Mouse (Mus musculus): ENCODE measurements around the gene Rsl24d1. TPM values are rescaled to one million over a fixed set of nuclear protein-coding genes. Genes with fewer than 3 reads are reported as not detected.
A peak's percentile ranks its signal among the peaks of the same experiment; 100 is the strongest.

Gene Rsl24d1
- total and polyA plus RNA-seq, 3 experiments: 195 to 234 TPM; not detected in 1

- Histone ChIP-seq H3K9me3 (replicated peaks; ENCODE audit: insufficient read depth, low read length) (no peaks in the 10 kb centered on the region), H3K27ac (ENCODE audit: control insufficient read depth, low read depth, low read length) (no peak overlapping the region), H3K27me3 (ENCODE audit: control insufficient read depth in 1 of 2, insufficient read depth in 2 of 2, low read length in 2 of 2) (no peaks in the 10 kb centered on the region), H3K4me3 (ENCODE audit: control insufficient read depth in 1 of 2, insufficient read depth in 1 of 2, low read depth in 2 of 2, low read length in 2 of 2) (no peak overlapping the region), H3K79me2 (ENCODE audit: control insufficient read depth, insufficient read depth, low read length, poor library complexity) (no peaks in the 10 kb centered on the region), H3K36me3 (ENCODE audit: control insufficient read depth in 1 of 2, insufficient read depth in 2 of 2, low read length in 2 of 2) (no peaks in the 10 kb centered on the region), H3K9ac (ENCODE audit: control insufficient read depth, low read depth, low read length, poor library complexity, severe bottlenecking) (no peak overlapping the region), H3K4me1 (ENCODE audit: control insufficient read depth in 1 of 2, insufficient read depth in 2 of 2, low read length in 2 of 2) (no peaks in the 10 kb centered on the region)
- no peak for DNase-seq (ENCODE audit: low read depth, low spot score)
- TF ChIP-seq TBP (IDR thresholded peaks at IDR 0.05; ENCODE audit: low read depth, low read length) (no peak), USF1 (IDR thresholded peaks at IDR 0.05; ENCODE audit: low read depth, low read length) (no peak), CHD1 (IDR thresholded peaks at IDR 0.05; ENCODE audit: low read depth, low read length) (no peak), MEF2A (IDR thresholded peaks at IDR 0.05; ENCODE audit: extremely low read depth, insufficient replicate concordance, low read depth, low read length, poor library complexity, severe bottlenecking) (no peak), ETS1 (IDR thresholded peaks at IDR 0.05; ENCODE audit: low read depth, low read length) (no peak), GATA1 (IDR thresholded peaks at IDR 0.05; ENCODE audit: low read depth, low read length) (no peak), SMC3 (IDR thresholded peaks at IDR 0.05; ENCODE audit: low read depth, low read length) (no peak), TAL1 (IDR thresholded peaks at IDR 0.05; ENCODE audit: low read length) (no peak), POLR2A (IDR thresholded peaks at IDR 0.05; ENCODE audit: control insufficient read depth in 1 of 2, insufficient read depth in 1 of 2, low read depth in 1 of 2, low read length in 2 of 2, poor library complexity in 1 of 2) (no peak), USF2 (IDR thresholded peaks at IDR 0.05; ENCODE audit: borderline replicate concordance in 1 of 2, insufficient read depth in 1 of 2, low read depth in 1 of 2, low read length in 2 of 2) (no peak), MYC (IDR thresholded peaks at IDR 0.05; ENCODE audit: low read depth, low read length) (no peak), HCFC1 (IDR thresholded peaks at IDR 0.05; ENCODE audit: low read depth, low read length) (no peak), MAX (IDR thresholded peaks at IDR 0.05; ENCODE audit: low read length) (no peak), E2F4 (IDR thresholded peaks at IDR 0.05; ENCODE audit: borderline replicate concordance, low read depth, low read length) (no peak), CHD2 (IDR thresholded peaks at IDR 0.05; ENCODE audit: low read length) (no peak), ZMIZ1 (IDR thresholded peaks at IDR 0.05; ENCODE audit: low read depth, low read length) (no peak), KAT2A (conservative IDR thresholded peaks at IDR 0.05; ENCODE audit: low read depth, low read length) (no peak), SIN3A (IDR thresholded peaks at IDR 0.05; ENCODE audit: low read length) (no peak)
These were observed 41.1 kb downstream of the Rsl24d1 start for GRCm38 (mm10) chr9:73154347-73154746.

GRCm38 (mm10) chr9:73157968-73158367 lies 44.7 kb downstream of the Rsl24d1 start:
- no peaks in the 10 kb centered on the region for H3K79me2 ChIP-seq (ENCODE audit: control insufficient read depth, insufficient read depth, low read length, poor library complexity)
- peak; percentile 55 for DNase-seq (ENCODE audit: low read depth, low spot score)

More at GRCm38 (mm10) chr9:73157968-73158367, 44.7 kb downstream of the Rsl24d1 start:
- H3K4me1 ChIP-seq (ENCODE audit: control insufficient read depth in 1 of 2, insufficient read depth in 2 of 2, low read length in 2 of 2): no peaks in the 10 kb centered on the region
- no peaks in the 10 kb centered on the region for H3K9me3 ChIP-seq (replicated peaks; ENCODE audit: insufficient read depth, low read length)
- H3K9ac ChIP-seq (ENCODE audit: control insufficient read depth, low read depth, low read length, poor library complexity, severe bottlenecking): no peak overlapping the region
- no peak overlapping the region for H3K27ac ChIP-seq (ENCODE audit: control insufficient read depth, low read depth, low read length)
- H3K27me3 ChIP-seq (ENCODE audit: control insufficient read depth in 1 of 2, insufficient read depth in 2 of 2, low read length in 2 of 2): no peaks in the 10 kb centered on the region
- H3K4me3 ChIP-seq (ENCODE audit: control insufficient read depth in 1 of 2, insufficient read depth in 1 of 2, low read depth in 2 of 2, low read length in 2 of 2): no peak overlapping the region
- H3K36me3 ChIP-seq (ENCODE audit: control insufficient read depth in 1 of 2, insufficient read depth in 2 of 2, low read length in 2 of 2): no peaks in the 10 kb centered on the region; a peak in 1 of 4 replicates
- TF ChIP-seq MAX (IDR thresholded peaks at IDR 0.05; ENCODE audit: low read length): no peak
- TF ChIP-seq USF1 (IDR thresholded peaks at IDR 0.05; ENCODE audit: low read depth, low read length): no peak
- TF ChIP-seq CHD1 (IDR thresholded peaks at IDR 0.05; ENCODE audit: low read depth, low read length): no peak
- no peak for TF ChIP-seq MXI1 (IDR thresholded peaks at IDR 0.05; ENCODE audit: low read depth, low read length)
- TF ChIP-seq GABPA (IDR thresholded peaks at IDR 0.05; ENCODE audit: low read depth, low read length): no peak
- TF ChIP-seq RAD21 (IDR thresholded peaks at IDR 0.05; ENCODE audit: low read depth, low read length): no peak
- no peak for TF ChIP-seq EP300 (IDR thresholded peaks at IDR 0.05; ENCODE audit: low read depth in 1 of 2, low read length in 2 of 2)
- TF ChIP-seq USF2 (IDR thresholded peaks at IDR 0.05; ENCODE audit: borderline replicate concordance in 1 of 2, insufficient read depth in 1 of 2, low read depth in 1 of 2, low read length in 2 of 2): no peak
- TF ChIP-seq POLR2A (IDR thresholded peaks at IDR 0.05; ENCODE audit: control insufficient read depth in 1 of 2, insufficient read depth in 1 of 2, low read depth in 1 of 2, low read length in 2 of 2, poor library complexity in 1 of 2): no peak
- no peak for TF ChIP-seq MEF2A (IDR thresholded peaks at IDR 0.05; ENCODE audit: extremely low read depth, insufficient replicate concordance, low read depth, low read length, poor library complexity, severe bottlenecking)
- no peak for TF ChIP-seq UBTF (IDR thresholded peaks at IDR 0.05; ENCODE audit: borderline replicate concordance, insufficient read depth, low read depth, low read length)
- no peak for TF ChIP-seq TAL1 (IDR thresholded peaks at IDR 0.05; ENCODE audit: low read length)
- no peak for TF ChIP-seq BHLHE40 (IDR thresholded peaks at IDR 0.05; ENCODE audit: borderline replicate concordance, low read depth, low read length)
- no peak for TF ChIP-seq HCFC1 (IDR thresholded peaks at IDR 0.05; ENCODE audit: low read depth, low read length)
- TF ChIP-seq KAT2A (conservative IDR thresholded peaks at IDR 0.05; ENCODE audit: low read depth, low read length): no peak

Data from MEL (cell line).